Mouse (Mus musculus) neural tube, embryonic 10.5 days (tissue): ENCODE measurements around the gene Map3k4.
"Not testable (repeated sequence)": the region's sequence is repeated elsewhere in the genome, so short reads cannot be mapped to it uniquely, and the experiment has no call there.

ENCODE experiments used
- DNase-seq: peaks from one replicate; pipeline ENCODE4 v3.0.0-alpha.2; 2017; ENCODE audit warnings: low spot score; ENCODE audit errors: extremely low spot score

Gene Map3k4

DNA sequence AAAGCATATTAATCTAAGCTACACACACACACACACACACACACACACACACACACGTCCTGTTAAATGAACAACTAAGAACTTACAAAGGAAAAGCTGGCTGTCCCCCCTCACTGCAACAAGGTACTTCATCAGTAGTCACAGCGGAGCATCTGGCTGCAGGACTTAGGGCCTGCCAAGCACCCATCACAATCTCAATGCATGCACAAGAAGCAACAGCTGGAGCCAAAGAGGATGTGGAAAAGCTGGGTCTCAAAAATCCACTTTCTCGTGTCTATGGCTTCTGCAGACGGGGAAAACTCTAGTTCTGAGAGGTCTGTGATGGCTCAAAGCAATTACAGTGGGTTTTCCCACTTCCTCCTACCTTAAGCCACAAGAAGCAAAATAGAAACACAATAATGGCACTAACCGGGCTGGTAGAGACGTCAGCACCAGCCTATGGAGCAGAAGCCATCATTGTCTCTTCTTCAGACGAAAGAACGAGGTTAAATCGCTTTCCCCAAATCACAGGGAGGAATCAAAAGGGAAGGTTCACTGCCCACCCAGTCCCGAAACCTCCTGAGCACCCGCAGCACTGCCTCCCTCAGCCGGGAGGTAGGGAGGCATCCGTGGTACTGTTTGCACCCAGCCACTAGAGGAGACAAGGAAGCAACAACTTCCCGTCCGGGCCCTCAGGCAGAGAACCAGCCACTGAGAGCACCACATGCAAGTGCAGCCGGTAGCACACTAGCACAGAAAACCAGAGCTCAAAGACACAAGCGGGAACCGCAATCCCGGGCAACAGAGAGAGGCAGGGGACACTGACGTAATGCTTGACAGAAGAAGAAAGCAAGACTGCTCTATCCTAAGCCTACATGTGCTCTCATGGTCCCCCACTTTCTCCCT, 11.1 kb downstream of the Map3k4 start:
- DNase-seq, result no peak

GRCm38 (mm10) chr17:12304658-12305057, 13.9 kb downstream of the Map3k4 start:
- no peak for DNase-seq

DNA sequence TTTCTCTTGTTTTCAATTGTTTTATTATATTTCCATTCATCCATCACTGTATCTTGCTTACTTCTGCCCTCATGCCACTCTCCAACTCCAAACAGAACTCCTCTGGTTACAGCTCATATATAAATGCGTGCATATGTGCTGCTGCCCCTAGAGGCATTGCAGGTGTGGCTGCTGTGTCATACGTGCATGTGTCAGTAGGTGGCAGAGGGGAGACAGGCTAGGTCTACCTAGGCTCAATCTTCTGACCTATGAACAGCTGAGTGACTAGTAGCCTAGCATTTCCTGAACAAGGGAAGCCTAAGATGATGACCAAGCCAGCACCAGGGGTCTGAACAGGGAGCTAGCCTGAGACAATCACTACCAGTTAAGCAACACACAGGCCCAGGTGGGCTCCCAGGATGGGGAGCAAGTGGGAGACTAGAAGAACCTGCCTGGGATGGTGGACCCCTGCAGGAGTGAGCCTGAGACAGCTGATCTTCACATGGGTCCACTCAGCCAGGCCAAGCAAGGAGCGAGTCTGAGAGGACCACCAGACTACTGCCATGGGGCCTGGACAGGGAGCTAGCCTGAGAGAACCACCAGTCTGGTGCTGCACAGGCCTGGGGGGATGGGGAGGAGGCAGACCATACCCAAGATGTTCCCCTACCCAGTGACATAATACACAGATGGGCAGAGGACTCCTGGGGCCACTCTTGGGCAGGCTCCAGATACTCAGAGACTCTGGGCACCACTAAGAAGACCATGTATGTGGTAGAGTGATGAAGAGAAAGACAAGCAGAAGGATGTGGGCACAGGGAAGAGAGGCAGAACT, 17.5 kb downstream of the Map3k4 start:
- no peak for DNase-seq

- no peak for DNase-seq
These were observed 18.4 kb downstream of the Map3k4 start for GRCm38 (mm10) chr17:12300127-12300675.

- DNase-seq, result no peak
These were observed 19.2 kb downstream of the Map3k4 start for GRCm38 (mm10) chr17:12299371-12299770.

- DNase-seq, result no peak
These were observed 20.6 kb downstream of the Map3k4 start for GRCm38 (mm10) chr17:12297978-12298377.

- DNase-seq, result no peak
These were observed 21.3 kb downstream of the Map3k4 start for GRCm38 (mm10) chr17:12297292-12297691.

DNA sequence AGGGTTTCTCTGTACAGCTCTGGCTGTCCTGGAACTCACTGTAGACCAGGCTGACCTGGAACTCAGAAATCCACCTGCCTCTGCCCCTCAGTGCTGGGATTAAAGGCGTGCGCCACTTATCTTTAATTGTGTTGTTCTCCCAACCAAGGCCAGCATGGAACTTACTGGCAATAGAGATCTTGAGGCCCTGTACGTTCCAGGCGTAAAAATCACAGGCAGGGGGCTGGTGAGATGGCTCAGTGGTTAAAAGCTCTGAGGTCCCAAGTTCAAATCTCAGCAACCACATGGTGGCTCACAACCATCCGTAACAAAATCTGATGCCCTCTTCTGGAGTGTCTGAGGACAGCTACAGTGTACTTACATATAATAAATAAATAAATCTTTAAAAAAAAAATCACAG, 22.7 kb downstream of the Map3k4 start:
- DNase-seq, result not testable (repeated sequence)

DNA sequence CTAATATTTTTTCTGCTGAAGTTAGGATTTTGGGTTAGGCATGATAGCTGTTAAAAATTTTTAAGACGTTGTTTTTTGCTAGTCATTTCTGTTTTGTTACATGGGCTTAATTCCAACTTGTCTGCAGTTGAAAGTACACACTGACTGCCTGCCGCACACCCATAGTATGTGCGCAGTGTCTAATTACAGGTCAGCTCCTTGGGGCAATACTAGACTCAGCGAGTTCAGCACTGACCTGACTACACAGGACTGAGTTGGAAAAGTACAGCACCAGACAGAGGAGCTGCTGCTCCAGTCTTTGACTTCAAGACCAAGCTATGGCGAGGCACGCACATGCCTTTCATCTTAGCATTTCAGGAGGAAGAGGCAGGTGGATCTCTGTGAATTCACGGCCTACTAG, 24.2 kb downstream of the Map3k4 start:
- no peak for DNase-seq

DNA sequence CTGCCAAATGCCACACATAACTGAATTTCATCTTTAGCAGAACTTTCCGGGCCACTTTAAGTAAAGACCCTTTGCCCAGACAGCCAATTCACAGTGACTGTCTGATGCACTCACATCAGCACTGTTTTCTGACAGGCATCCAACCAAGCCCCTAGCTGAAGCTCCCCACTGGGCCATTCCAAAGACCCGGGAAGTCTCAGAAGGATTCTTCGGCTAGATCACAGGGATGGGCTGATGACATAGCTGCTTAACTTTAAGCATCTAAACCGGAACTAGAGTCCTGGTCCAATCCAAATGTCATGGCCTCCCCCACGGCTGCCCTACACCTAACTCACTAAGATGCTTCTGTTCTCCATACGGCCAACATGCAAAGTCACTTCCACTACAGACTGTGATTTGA, 25.0 kb downstream of the Map3k4 start:
- DNase-seq, result no peak

DNA sequence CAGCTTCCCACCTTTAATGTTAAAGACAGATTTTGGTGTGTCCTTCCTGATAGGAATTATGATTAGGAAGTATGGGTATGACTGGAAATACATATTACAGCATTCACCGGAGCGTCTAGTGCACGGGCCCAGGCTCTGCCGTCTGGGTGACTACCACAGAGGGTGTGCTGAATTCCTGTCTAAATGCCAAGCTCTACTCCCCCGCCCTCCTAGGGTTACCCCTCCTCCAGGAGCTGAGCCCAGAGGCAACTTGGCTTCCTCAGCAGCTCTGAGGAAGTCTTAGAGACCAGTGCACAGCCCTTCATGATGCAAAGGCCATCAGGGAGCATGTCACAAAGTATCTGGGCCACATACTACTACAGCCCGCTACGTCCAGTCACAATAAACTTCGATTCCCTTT, 25.7 kb downstream of the Map3k4 start:
- DNase-seq, result no peak

DNA sequence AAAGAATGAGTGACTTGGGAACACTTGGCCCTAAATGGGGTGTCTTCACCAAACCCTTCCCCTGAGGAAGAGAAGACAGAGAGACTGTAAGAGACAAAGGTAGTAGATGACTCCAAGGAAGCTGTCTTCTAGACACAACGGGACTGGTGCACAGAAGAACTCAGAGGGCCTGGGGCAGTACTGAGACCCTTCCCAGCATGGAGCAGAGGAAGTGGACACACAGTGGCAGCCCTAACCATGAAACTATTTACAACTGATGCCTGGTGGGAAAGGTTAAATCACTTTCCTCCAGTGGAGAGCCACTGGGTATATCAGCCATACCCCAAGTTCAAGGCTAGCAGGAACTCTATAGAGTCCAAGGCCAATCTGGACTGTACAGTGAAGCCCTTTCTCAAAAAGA, 26.2 kb downstream of the Map3k4 start:
- no peak for DNase-seq

GRCm38 (mm10) chr17:12291151-12291550, 27.4 kb downstream of the Map3k4 start:
- DNase-seq, result no peak

- DNase-seq, result no peak
These were observed 27.9 kb downstream of the Map3k4 start for GRCm38 (mm10) chr17:12290735-12291134.

DNA sequence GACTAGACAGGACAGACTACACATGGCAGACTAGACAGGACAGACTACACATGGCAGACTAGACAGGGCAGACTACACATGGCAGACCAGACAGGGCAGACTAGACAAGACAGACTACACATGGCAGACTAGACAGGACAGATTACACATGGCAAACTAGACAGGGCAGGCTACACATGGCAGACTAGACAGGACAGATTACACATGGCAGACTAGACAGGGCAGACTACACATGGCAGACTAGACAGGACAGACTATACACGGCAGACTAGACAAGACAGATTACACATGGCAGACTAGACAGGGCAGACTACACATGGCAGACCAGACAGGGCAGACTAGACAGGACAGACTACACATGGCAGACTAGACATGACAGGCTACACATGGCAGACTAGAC, 28.8 kb downstream of the Map3k4 start:
- DNase-seq, result not testable (repeated sequence)

DNA sequence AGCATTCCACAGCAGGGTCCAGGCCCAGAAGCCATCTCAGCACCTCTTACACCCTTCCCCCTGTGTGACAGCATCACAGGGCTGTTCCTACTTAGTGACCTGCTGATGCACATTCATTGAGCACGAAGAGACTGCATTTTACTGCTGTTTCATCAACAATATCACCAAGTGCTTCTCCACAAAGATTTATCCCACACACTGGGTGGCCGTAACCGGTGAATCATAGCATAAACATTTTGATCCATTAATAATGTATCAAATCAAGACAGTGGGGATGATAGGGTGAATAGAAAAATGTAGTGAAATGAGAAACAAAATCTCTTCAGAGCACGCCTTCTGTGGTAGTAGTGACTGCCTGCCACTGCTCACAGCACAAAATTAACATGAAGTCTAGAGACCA, 29.7 kb downstream of the Map3k4 start:
- no peak for DNase-seq

DNA sequence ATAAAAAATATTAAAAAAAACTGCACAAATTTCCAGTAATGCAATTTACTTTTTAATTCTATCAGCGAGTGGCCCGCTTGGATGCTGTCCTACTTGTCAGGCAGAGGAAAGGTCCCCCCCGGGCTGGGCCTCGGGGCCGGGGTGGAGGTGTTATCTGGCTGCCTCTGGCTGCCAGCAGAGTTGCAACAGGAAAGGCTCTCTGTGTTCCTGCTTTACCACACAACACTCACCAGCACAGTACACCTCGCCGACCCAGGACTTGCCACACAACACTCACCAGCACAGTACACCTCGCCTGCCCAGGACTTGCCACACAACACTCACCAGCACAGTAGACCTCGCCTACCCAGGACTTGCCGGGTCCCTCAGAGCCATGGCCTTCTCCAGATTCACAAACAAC, 38.8 kb downstream of the Map3k4 start:
- no peak for DNase-seq

DNA sequence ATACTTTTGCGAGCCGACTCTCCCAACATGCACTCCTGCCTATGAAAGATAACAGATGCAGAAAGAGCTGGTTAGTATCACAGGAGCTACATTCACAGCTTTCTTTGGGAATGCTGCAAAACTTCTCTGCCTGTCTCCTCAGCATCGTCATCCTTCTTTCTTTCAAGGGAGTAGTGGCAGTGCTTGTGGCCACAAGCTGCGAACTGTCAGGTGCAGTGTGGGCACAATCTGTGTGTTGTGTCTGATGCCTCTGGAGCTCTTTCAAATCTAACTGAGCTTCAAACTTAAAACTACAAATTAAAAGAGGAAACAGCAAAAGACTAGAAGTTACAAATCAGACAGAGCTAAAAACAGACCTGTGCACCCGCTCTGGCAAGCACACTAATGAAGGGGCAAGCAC, 40.5 kb downstream of the Map3k4 start:
- DNase-seq, result no peak

GRCm38 (mm10) chr17:12277297-12277696, 41.3 kb downstream of the Map3k4 start:
- no peak for DNase-seq

DNA sequence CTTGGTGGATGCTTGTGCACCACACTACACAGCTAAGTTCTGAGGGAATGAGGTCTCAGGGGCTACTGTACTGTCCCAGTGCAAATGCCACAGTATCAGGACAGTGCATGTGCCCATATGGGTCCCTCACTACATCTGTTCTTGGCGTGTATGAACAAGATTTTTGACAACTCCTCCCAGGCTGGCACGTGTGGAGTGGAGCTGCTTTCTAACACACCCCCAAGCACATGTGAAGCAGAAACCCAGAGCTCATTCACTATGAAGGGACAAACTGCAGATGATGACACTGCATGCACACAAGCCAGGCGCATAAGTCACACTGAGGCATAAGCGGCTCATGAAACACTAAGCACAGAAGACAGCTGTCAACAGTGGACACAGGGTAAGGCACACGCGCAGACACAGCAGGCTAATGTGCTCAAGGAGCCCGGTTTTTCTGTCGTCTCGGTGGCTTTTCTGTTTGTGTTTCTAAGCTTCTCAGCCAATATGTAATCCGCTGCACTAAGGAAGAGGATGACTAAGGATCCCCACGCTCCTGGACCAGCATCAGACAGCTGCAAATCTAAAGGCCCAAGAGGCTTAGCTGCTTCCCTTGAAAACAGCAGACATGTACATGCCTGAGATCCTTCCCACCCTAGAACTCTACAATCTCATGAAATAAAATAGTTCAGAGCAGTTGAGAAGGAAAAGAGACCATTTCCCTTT, 41.9 kb downstream of the Map3k4 start:
- DNase-seq, result no peak

- no peak for DNase-seq
These were observed 42.8 kb downstream of the Map3k4 start for GRCm38 (mm10) chr17:12275756-12276155.

GRCm38 (mm10) chr17:12273032-12273431, 45.6 kb downstream of the Map3k4 start:
- no peak for DNase-seq
